ENCODE assay signal across 11 mouse cellular contexts in the genomic region with DNA sequence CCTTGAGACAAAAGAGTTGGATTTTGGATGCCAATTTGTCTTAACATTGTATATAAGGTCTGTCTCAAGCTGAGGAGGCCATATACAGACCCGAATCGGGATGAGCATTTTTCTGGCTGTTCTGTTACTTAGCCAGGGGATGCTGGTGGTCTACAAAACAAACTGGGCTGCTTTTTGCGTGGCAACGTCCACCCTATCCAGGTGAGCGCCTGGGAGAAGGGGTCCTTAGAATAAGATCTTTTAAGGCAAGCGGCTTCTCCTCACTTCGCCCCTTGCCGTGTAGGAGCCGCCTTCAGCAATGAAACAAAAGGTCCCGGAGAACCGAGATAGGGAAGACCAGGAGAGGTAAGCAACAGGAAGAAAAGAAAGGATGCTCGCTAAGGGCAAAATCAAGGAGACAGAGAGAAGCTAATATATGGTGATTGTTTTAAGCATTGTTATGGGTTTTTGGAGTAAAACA.
DNase-seq lines count a peak whose midpoint lies in the region; ATAC-seq and TF ChIP-seq lines count a peak whose summit lies in the region.
"Had no signal": no experiment of that assay in that cellular context is flagged by ENCODE, and none has a peak within 500 bp of the region (broad histone marks: within the 10 kb centered on the region; RNA-seq: fewer than 3 reads in every experiment).

No protein-coding gene starts in this region.

- H3K9me3 ChIP-seq in lung, embryonic 15.5 days: no peaks in the 10 kb centered on the region
- 0 out of 2 replicates have a peak, but pooled peaks cover 3% of the 10 kb centered on the region for H3K9me3 ChIP-seq in hindbrain, embryonic 12.5 days (replicated peaks)
- no peaks in the 10 kb centered on the region for H3K9me3 ChIP-seq in midbrain, embryonic 10.5 days (replicated peaks)
- no peaks in the 10 kb centered on the region for H3K9me3 ChIP-seq in stomach, postnatal 0 days (ENCODE audit: control insufficient read depth, low read length)

- peaks cover 3% of the 10 kb centered on the region; the same call in 1 of the 2 replicates for H3K4me1 ChIP-seq in lung, embryonic 15.5 days
- peaks cover 10% of the 10 kb centered on the region for H3K4me1 ChIP-seq in hindbrain, embryonic 12.5 days
- peaks cover 14% of the 10 kb centered on the region for H3K4me1 ChIP-seq in midbrain, embryonic 10.5 days
- H3K4me1 ChIP-seq in stomach, postnatal 0 days (replicated peaks; ENCODE audit: control insufficient read depth, insufficient read depth): no peaks in the 10 kb centered on the region

- TF ChIP-seq EP300 in stomach, postnatal 0 days (optimal IDR thresholded peaks at IDR 0.05): no peak

- no peak for DNase-seq in lung, postnatal 10 days
- no peak for DNase-seq in midbrain, embryonic 10.5 days (ENCODE audit: low spot score)
- no peak for DNase-seq in stomach, postnatal 0 days (ENCODE audit: low spot score)
- DNase-seq in cerebellum, adult 9-10 months: no peak
- DNase-seq in heart, adult 18-20 months: no peak
- DNase-seq in gastrocnemius, postnatal 10 days: no peak

- no peak overlapping the region for H3K4me3 ChIP-seq in lung, embryonic 15.5 days
- H3K4me3 ChIP-seq in hindbrain, embryonic 12.5 days: peak overlapping the region; percentile 22; the same call in 1 of the 2 replicates
- H3K4me3 ChIP-seq in midbrain, embryonic 10.5 days: peak overlapping the region; percentile 40
- H3K4me3 ChIP-seq in stomach, postnatal 0 days (ENCODE audit: low read depth, low read length): no peak overlapping the region
- H3K4me3 ChIP-seq: myocyte had no signal

- WGBS in lung, embryonic 15.5 days: 20% methylated on average over 12 of the region's 12 CpGs
- 15% methylated on average over 12 of the region's 12 CpGs for WGBS in hindbrain, embryonic 12.5 days
- whole genome bisulfite sequencing in midbrain, embryonic 10.5 days: 13% methylated on average over 12 of the region's 12 CpGs
- 17% methylated on average over 12 of the region's 12 CpGs for WGBS in stomach, postnatal 0 days

- peak; percentile 59; the same call in 1 of the 2 replicates for ATAC-seq in lung, embryonic 15.5 days (ENCODE audit: borderline replicate concordance, extremely low read depth, low FRiP score, low TSS enrichment)
- ATAC-seq in hindbrain, embryonic 12.5 days (ENCODE audit: low FRiP score): peak; percentile 50
- no peak for ATAC-seq in stomach, postnatal 0 days (ENCODE audit: low FRiP score, low TSS enrichment)
- ATAC-seq: activated CD4-positive, CD25-positive, alpha-beta regulatory T cell, adult 4 months; liver, postnatal 0 days had no signal

- no peaks in the 10 kb centered on the region for H3K36me3 ChIP-seq in lung, embryonic 15.5 days
- no peaks in the 10 kb centered on the region for H3K36me3 ChIP-seq in hindbrain, embryonic 12.5 days
- H3K36me3 ChIP-seq in midbrain, embryonic 10.5 days: no peaks in the 10 kb centered on the region
- H3K36me3 ChIP-seq in stomach, postnatal 0 days (ENCODE audit: control insufficient read depth, insufficient read depth, low read length): no peaks in the 10 kb centered on the region

- no peak overlapping the region for H3K27ac ChIP-seq in lung, embryonic 15.5 days
- peak overlapping the region; percentile 77 for H3K27ac ChIP-seq in hindbrain, embryonic 12.5 days
- peak overlapping the region; percentile 75 for H3K27ac ChIP-seq in midbrain, embryonic 10.5 days (replicated peaks)
- H3K27ac ChIP-seq in stomach, postnatal 0 days (replicated peaks): no peak overlapping the region

- peak overlapping the region; percentile 31 for H3K4me2 ChIP-seq in lung, embryonic 15.5 days
- H3K4me2 ChIP-seq in hindbrain, embryonic 12.5 days (replicated peaks): peak overlapping the region; percentile 49
- peak overlapping the region; percentile 2; the same call in 1 of the 2 replicates for H3K4me2 ChIP-seq in stomach, postnatal 0 days (replicated peaks; ENCODE audit: low read depth)

- H3K27me3 ChIP-seq in lung, embryonic 15.5 days: peaks cover 15% of the 10 kb centered on the region
- no peaks in the 10 kb centered on the region for H3K27me3 ChIP-seq in hindbrain, embryonic 12.5 days
- H3K27me3 ChIP-seq in midbrain, embryonic 10.5 days (ENCODE audit: low read depth, poor library complexity, severe bottlenecking): peaks cover 17% of the 10 kb centered on the region
- no peaks in the 10 kb centered on the region for H3K27me3 ChIP-seq in stomach, postnatal 0 days (ENCODE audit: control insufficient read depth, insufficient read depth, low read length)

- no peak overlapping the region for H3K9ac ChIP-seq in lung, embryonic 15.5 days
- peak overlapping the region; percentile 49; the same call in 1 of the 2 replicates for H3K9ac ChIP-seq in hindbrain, embryonic 12.5 days
- no peak overlapping the region for H3K9ac ChIP-seq in stomach, postnatal 0 days (ENCODE audit: low read length)
- H3K9ac ChIP-seq: liver, postnatal 0 days had no signal

- TF ChIP-seq CTCF in stomach, postnatal 0 days (IDR thresholded peaks at IDR 0.05; ENCODE audit: low read depth): no peak

Comparison
In these comparisons a context has a peak if more than half of its experiments do, and no peak if none do; other contexts are left out.
1. H3K27ac ChIP-seq: peak in hindbrain, embryonic 12.5 days (single experiment) and midbrain, embryonic 10.5 days (single experiment); none in lung, embryonic 15.5 days (single experiment) and stomach, postnatal 0 days (single experiment).
2. H3K4me3 ChIP-seq: peak in hindbrain, embryonic 12.5 days (single experiment) and midbrain, embryonic 10.5 days (single experiment); none in lung, embryonic 15.5 days (single experiment) and stomach, postnatal 0 days (single experiment).
3. Peak in every context shown above with its lines, with median percentiles within 50 percentile points of each other: H3K4me2 ChIP-seq.